Mouse (Mus musculus) lung, embryonic 16.5 days (tissue): Measurements from ENCODE around the gene Pbld2. TPM values are rescaled to one million over a fixed set of nuclear protein-coding genes. Genes with fewer than 3 reads are reported as not detected.
A peak's percentile ranks its signal among the peaks of the same experiment; 100 is the strongest.

Experiments used
- ATAC-seq: fragments of 200-750 bp; cut with Nextera tagmentation; 2 replicates; pipeline ENCODE4 v1.8.0; 2017; ENCODE audit warnings: low read depth, mild to moderate bottlenecking, moderate library complexity
- H3K27ac ChIP-seq: fragments of 300-500 bp; sonication (generic); 2 replicates; pipeline ENCODE4 v1.5.1; 2014; ENCODE audit warnings: mild to moderate bottlenecking, control low read depth, low read length
- H3K27me3 ChIP-seq: fragments of 300-500 bp; sonication (generic); 2 replicates; pipeline ENCODE4 v1.6.1; 2014; ENCODE audit warnings: low read depth, low read length, mixed read lengths; ENCODE audit not compliant: control insufficient read depth, insufficient read depth
- H3K36me3 ChIP-seq: fragments of 300-500 bp; sonication (generic); 2 replicates; pipeline ENCODE4 v1.6.1; 2014; ENCODE audit warnings: low read length; ENCODE audit not compliant: control insufficient read depth, insufficient read depth
- H3K4me1 ChIP-seq: fragments of 300-500 bp; sonication (generic); replicated peaks from 2 replicates; pipeline ENCODE4 v1.6.1; 2014; ENCODE audit warnings: low read length, mixed read lengths; ENCODE audit not compliant: control insufficient read depth, insufficient read depth
- H3K4me2 ChIP-seq: fragments of 300-500 bp; sonication (generic); 2 replicates; pipeline ENCODE4 v1.6.1; 2014; ENCODE audit warnings: low read depth, low read length, control low read depth
- H3K4me3 ChIP-seq: fragments of 300-500 bp; sonication (generic); 2 replicates; pipeline ENCODE4 v1.5.1; 2014; ENCODE audit warnings: mild to moderate bottlenecking, low read length, control low read depth
- H3K9ac ChIP-seq: fragments of 300-500 bp; sonication (generic); 2 replicates; pipeline ENCODE4 v1.6.1; 2014; ENCODE audit warnings: low read length, control low read depth
- H3K9me3 ChIP-seq: fragments of 300-500 bp; sonication (generic); 2 replicates; pipeline ENCODE4 v1.6.1; 2016; ENCODE audit warnings: low read length; ENCODE audit not compliant: control insufficient read depth
- WGBS: fragments of 180-500 bp; shearing (Covaris S2); extraction: QIAGEN DNeasy Blood & Tissue Kit; methylation state at CpG from one replicate; pipeline ENCODE4 v1.1.7; 2014; 5-methylcytosine and 5-hydroxymethylcytosine counted together
- polyA plus RNA-seq: library from polyadenylated mRNA; unstranded; fragments of >200 nt; fragmentation: Nextera tagmentation; extraction: Ambion mirVana; gene quantifications from 2 replicates; pipeline ENCODE4 v1.2.1, GENCODE M21; 2015

Gene Pbld2
- polyA plus RNA-seq, 1 experiment from 2014 or later: 3.7 TPM

DNA sequence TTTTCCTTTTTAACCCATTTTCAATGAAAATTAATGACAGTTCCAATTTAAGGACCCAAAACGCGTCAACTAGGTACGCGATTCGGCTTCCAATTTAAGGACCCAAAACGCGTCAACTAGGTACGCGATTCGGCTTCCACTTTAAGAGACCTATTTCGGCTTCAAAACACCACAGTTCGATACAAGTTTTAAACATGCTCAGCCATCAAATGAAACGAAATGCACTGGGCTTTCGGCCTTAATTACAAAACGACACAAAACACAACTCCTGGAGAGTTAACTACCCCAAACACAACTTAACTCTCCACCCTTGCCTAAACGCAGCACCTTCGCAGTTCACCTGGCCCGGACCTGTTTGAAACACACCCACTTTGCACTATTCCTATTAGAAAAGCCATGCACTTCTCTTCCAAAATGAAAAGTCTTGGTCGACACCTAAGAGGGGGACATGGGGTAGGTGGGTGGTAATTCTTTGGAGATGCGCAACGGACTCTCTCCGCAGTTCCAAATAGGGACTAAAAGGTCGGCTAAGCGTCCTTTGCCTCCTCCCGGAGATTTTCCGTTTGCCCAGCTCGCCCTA lies 1.5 kb upstream of the Pbld2 start:
- H3K36me3 ChIP-seq: peaks cover 4% of the 10 kb centered on the region; the same call in 1 of the 2 replicates
- H3K4me2 ChIP-seq: peak overlapping the region; percentile 70

DNA sequence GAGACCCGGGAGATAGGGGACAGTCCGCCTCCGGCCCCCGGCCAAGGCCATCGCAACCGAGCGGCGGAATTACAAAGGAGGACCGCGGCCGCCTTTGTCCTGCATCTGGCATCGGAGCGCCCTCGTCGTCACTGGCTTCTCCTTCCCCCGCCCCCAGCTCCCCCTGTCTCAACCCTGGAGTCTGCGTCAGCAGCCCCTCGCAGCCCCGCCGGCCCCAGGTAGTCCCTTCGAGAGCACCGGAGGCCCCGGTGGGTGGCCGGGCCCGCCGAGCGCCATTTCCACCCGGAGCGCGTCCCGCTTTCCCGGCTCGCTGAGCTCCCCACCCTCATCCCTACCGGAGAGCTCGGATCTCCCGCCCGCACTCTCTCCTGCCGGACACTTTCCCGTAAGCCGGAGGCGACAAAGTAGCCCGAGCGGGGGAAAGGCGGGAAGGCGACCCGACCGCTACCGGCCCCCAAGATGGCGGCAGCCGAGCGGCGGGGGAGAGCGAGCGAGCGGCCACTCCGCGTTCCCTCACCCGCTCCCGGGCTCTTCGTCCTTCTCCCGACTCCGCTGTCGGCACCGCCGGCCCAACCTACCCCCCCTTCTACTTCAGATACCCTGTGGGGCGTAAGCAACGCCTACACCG lies 880 bp upstream of the Pbld2 start:
- Histone ChIP-seq H3K4me2 (peak overlapping the region; percentile 70), H3K4me3 (peak overlapping the region; percentile 94), H3K9me3 (no peaks in the 10 kb centered on the region), H3K36me3 (no peaks in the 10 kb centered on the region), H3K4me1 (peaks cover 20% of the 10 kb centered on the region), H3K27ac (peak overlapping the region; percentile 99), H3K9ac (peak overlapping the region; percentile 100), H3K27me3 (no peaks in the 10 kb centered on the region)
- WGBS: under 1% methylated on average over 54 of the region's 68 CpGs
- peak; percentile 54 for ATAC-seq

More for the DNA sequence above, 1.5 kb upstream of the Pbld2 start:
- under 1% methylated on average over 27 of the region's 27 CpGs for WGBS
- ATAC-seq: no peak
- Histone ChIP-seq H3K27ac (peak overlapping the region; percentile 99), H3K27me3 (no peaks in the 10 kb centered on the region), H3K4me3 (peak overlapping the region; percentile 94), H3K9ac (peak overlapping the region; percentile 100), H3K4me1 (peaks cover 20% of the 10 kb centered on the region), H3K9me3 (no peaks in the 10 kb centered on the region)

DNA sequence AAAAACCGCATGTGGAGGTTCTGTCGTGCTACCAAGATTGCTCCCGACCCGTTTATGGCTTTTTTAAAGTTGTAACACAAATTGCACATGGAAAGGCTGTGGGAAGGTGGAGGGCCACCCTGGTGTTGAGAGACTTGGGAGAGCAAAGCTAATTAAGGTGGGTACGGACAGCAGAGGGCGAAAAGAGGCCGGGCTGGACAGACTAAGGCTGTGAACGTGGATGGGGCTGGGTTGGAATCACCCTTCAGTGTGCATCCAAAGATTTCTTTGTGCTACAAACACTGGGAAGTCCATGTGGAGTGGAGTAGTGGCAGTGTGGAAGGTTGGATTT lies 430 bp downstream of the Pbld2 start:
- WGBS: under 1% methylated on average over 8 of the region's 8 CpGs
- no peaks in the 10 kb centered on the region for H3K27me3 ChIP-seq
- no peaks in the 10 kb centered on the region for H3K36me3 ChIP-seq
- H3K4me3 ChIP-seq: peak overlapping the region; percentile 94
- peak overlapping the region; percentile 84 for H3K9ac ChIP-seq
- H3K9me3 ChIP-seq: no peaks in the 10 kb centered on the region
- ATAC-seq: peak; percentile 62
- peak overlapping the region; percentile 99 for H3K27ac ChIP-seq
- peak overlapping the region; percentile 64 for H3K4me2 ChIP-seq
- peaks cover 20% of the 10 kb centered on the region for H3K4me1 ChIP-seq

DNA sequence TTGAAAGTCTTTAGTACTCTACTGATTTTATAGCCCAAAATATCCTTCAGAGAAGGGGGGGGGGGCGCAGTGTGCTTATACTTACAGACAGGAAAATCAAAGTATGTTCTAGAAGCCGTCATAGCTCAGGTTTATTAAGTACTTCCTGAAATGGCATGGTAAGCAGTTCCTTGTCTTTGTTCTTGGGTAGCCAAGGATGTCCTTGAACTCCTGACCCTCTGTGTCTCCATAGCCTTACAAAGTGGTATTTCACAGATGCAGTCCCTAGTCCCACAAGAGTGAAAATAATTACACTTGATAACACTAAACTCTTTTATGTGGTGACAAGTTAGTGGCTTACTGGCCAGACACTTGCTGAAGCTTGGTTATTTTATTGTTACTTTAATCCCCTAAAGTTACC lies 901 bp downstream of the Pbld2 start:
- Histone ChIP-seq H3K4me3 (peak overlapping the region; percentile 94), H3K4me2 (peak overlapping the region; percentile 64), H3K9me3 (no peaks in the 10 kb centered on the region), H3K27ac (peak overlapping the region; percentile 99), H3K27me3 (no peaks in the 10 kb centered on the region), H3K4me1 (peaks cover 20% of the 10 kb centered on the region), H3K36me3 (no peaks in the 10 kb centered on the region), H3K9ac (peak overlapping the region; percentile 84; the same call in 1 of the 2 replicates)
- no peak for ATAC-seq
- 15% methylated on average over 2 of the region's 2 CpGs for WGBS

DNA sequence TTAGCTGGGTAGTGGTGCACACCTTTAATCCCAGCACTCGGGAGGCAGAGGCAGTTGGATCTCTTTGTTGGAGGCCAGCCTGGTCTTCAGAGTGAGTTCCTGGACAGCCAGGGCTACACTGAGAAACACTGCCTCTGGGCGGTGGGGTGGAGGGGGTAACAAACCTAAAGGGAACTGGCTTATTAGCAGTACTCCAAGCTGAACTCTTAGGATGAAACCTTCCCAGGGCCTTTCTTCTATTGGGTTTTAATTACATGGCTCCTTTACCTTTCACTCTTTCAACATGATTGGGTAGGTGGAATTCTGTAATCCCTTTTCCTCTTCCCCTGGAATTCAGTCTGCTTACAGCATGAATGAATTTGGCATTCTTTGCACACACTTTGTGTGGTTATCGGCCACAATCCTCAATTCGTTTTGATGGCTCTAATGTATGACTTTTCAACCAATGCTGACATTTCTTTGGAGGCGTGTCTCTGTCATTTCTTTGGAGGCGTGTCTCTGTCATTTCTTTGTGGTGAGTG lies 1.4 kb downstream of the Pbld2 start:
- Histone ChIP-seq H3K4me3 (no peak overlapping the region), H3K27ac (peak overlapping the region; percentile 99)

DNA sequence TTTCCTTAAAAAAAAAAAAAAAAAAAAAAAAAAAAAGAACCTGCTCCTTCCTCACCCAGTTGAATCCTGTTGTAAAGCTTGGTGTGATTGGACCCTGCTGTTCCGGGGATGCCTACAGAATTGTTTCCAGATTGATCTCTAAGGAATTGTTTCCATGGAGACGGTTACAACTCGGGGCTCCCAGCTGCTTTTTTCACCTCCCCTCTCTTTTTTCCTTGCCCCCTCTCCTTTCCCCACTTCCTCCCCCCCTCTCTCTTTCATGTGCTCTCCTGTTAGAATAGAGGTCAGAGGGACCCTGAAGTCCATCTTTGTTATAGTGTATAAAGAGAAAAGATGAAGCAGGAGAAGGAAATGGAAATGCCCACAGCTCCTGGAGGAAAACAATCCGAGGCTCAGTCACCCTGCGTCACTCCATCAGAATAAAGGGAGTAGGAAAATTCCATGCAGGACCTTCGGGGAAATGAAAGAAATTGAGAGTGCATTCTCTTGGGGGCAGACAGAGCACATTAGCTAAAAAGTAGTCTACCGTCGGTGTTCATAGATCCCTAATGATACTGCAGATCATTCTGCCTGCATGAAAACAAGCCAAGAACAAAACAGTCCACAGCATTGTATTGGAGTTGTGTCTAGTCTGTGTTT lies 2.2 kb downstream of the Pbld2 start:
- Histone ChIP-seq H3K27ac (no peak overlapping the region), H3K4me1 (peaks cover 11% of the 10 kb centered on the region), H3K9me3 (no peaks in the 10 kb centered on the region), H3K9ac (no peak overlapping the region), H3K27me3 (no peaks in the 10 kb centered on the region), H3K4me3 (no peak overlapping the region), H3K36me3 (no peaks in the 10 kb centered on the region), H3K4me2 (no peak overlapping the region)
- 51% methylated on average over 8 of the region's 8 CpGs for WGBS
- ATAC-seq: no peak

More for the DNA sequence above, 1.4 kb downstream of the Pbld2 start:
- no peak overlapping the region for H3K9ac ChIP-seq
- no peak for ATAC-seq
- peaks cover 16% of the 10 kb centered on the region for H3K4me1 ChIP-seq
- H3K27me3 ChIP-seq: no peaks in the 10 kb centered on the region
- WGBS: 60% methylated on average over 6 of the region's 6 CpGs
- H3K36me3 ChIP-seq: no peaks in the 10 kb centered on the region
- H3K9me3 ChIP-seq: no peaks in the 10 kb centered on the region
- H3K4me2 ChIP-seq: peak overlapping the region; percentile 64; the same call in 1 of the 2 replicates

DNA sequence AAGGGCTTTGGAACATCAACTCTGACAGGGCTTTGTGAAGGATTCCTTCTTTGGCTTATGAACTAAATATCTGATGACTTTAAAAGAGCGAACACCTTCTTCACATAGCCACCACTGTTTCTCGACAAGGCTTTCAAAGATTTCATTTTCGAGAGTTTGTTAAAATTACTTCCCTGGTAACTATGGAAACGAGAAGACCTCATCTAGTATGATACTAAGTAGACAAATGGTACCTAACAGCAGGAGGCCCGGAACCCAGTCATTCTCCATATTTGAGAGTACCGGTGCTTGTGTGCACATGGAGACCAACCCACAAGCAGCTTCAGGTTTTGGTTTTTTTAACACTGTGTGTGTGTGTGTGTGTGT lies 2.7 kb downstream of the Pbld2 start:
- Histone ChIP-seq H3K4me3 (no peak overlapping the region), H3K27ac (no peak overlapping the region), H3K9me3 (no peaks in the 10 kb centered on the region), H3K27me3 (no peaks in the 10 kb centered on the region), H3K4me1 (peaks cover 6% of the 10 kb centered on the region), H3K9ac (no peak overlapping the region), H3K4me2 (no peak overlapping the region), H3K36me3 (no peaks in the 10 kb centered on the region)
- 75% methylated on average over 6 of the region's 6 CpGs for WGBS
- ATAC-seq: no peak

DNA sequence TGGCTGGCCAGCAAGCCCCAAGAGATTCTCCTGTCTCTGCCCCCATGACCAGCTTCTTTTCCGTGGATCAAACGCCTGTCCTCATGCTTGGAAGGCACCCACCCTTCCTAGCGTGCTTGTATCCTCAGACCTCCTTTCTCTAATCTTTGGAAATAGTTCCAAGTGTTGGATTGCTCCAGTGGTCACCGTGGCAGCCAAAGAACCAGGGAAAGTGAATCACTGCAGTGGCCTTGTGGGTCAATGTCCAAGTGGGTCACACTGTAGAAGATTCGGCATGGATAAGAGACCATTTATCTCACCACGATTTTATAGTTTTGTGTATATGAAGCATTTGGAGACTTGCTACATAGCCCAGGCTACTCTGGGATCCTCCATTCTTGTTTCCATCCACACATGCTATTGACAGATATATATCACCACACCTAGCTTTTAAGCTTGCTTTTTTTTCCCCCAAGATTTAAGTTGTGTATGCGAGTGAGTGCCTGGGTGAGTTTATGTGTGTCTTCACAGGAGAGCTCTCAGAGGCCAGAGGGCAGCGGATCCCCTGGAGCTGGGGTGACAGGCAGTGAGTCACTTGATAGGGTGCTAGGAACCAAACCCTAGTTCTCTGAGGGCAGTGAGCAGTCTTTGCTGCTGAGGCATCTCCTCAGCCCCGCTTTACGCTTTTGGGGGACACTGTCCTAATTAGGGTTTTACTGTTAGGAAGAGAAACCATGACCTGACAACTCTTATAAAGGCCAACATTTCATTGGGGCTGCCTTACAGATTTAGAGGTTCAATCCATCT lies 3.5 kb downstream of the Pbld2 start:
- Histone ChIP-seq H3K36me3 (no peaks in the 10 kb centered on the region), H3K9ac (no peak overlapping the region), H3K27ac (no peak overlapping the region), H3K4me3 (no peak overlapping the region), H3K27me3 (no peaks in the 10 kb centered on the region), H3K9me3 (no peaks in the 10 kb centered on the region), H3K4me1 (peaks cover 3% of the 10 kb centered on the region; the same call in 1 of the 2 replicates), H3K4me2 (no peak overlapping the region)
- ATAC-seq: no peak
- 90% methylated on average over 10 of the region's 10 CpGs for WGBS

DNA sequence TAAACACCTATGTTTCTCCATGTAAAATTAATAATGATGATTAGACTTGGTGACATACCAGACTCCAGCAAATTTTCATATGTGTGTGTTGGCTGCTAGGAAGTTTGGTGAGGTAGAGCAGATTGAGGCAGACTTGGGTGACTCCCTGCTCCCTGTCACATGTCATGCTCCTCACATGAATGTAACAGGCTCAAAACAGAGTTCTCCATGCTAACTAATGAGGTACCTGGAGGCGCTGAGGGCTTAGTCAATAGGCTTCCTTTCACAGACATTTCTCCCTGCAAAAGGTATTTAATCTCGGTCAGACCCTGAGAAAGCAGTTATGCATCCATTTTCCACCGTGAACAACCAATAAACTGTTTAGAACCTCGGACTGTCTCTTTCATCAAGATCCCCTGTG lies 4.3 kb downstream of the Pbld2 start:
- no peak for ATAC-seq
- 80% methylated on average over 4 of the region's 4 CpGs for WGBS
- no peak overlapping the region for H3K4me2 ChIP-seq
- H3K9me3 ChIP-seq: no peaks in the 10 kb centered on the region
- H3K4me3 ChIP-seq: no peak overlapping the region
- no peaks in the 10 kb centered on the region for H3K27me3 ChIP-seq
- no peak overlapping the region for H3K27ac ChIP-seq
- H3K9ac ChIP-seq: no peak overlapping the region
- H3K36me3 ChIP-seq: no peaks in the 10 kb centered on the region
- H3K4me1 ChIP-seq: peaks cover 3% of the 10 kb centered on the region; the same call in 1 of the 2 replicates
